In genomic region chr17:45556107-45556489, GRCm38 (mm10) we compare ENCODE assay signal across 8 mouse cellular contexts. TPM values are rescaled to one million over a fixed set of nuclear protein-coding genes. Genes with fewer than 3 reads are reported as not detected.
A peak's percentile ranks its signal among the peaks of the same experiment; 100 is the strongest.
DNase-seq lines count a peak whose midpoint lies in the region; ATAC-seq and TF ChIP-seq lines count a peak whose summit lies in the region.

No protein-coding gene starts in this region.

- TF ChIP-seq CTCF in lung, embryonic 14.5 days (IDR thresholded peaks at IDR 0.05; ENCODE audit: low read depth): no peak
- no peak for TF ChIP-seq CTCF in embryonic fibroblast, embryonic 13.5 days (IDR thresholded peaks at IDR 0.05; ENCODE audit: borderline replicate concordance, insufficient read depth, low read length)
- no peak for TF ChIP-seq CTCF in intestine, postnatal 0 days (IDR thresholded peaks at IDR 0.05; ENCODE audit: low read depth)

- peak overlapping the region; percentile 60 for H3K9ac ChIP-seq in lung, embryonic 14.5 days
- H3K9ac ChIP-seq in intestine, postnatal 0 days (ENCODE audit: low read depth, low read length): peak overlapping the region; percentile 62
- H3K9ac ChIP-seq in neural tube, embryonic 13.5 days: peak overlapping the region; percentile 81

- no peak for DNase-seq in lung, embryonic 14.5 days
- no peak for DNase-seq in lung, postnatal 4 days
- no peak for DNase-seq in frontal cortex, postnatal 25 days (ENCODE audit: low spot score in 2 of 2)
- DNase-seq in layer of hippocampus, postnatal 36 days: no peak
- no peak for DNase-seq in adrenal gland, postnatal 4 days (ENCODE audit: low spot score in 2 of 2)

- H3K27ac ChIP-seq in lung, embryonic 14.5 days (ENCODE audit: low read depth): no peak overlapping the region
- H3K27ac ChIP-seq in embryonic fibroblast, embryonic 13.5 days (ENCODE audit: insufficient read depth, low read length): no peak overlapping the region
- no peak overlapping the region for H3K27ac ChIP-seq in intestine, postnatal 0 days (ENCODE audit: low read depth, low read length)
- H3K27ac ChIP-seq in neural tube, embryonic 13.5 days (replicated peaks): no peak overlapping the region

- H3K4me2 ChIP-seq in lung, embryonic 14.5 days: peak overlapping the region; percentile 98
- peak overlapping the region; percentile 94 for H3K4me2 ChIP-seq in intestine, postnatal 0 days (replicated peaks; ENCODE audit: low read depth)
- peak overlapping the region; percentile 97 for H3K4me2 ChIP-seq in neural tube, embryonic 13.5 days

- H3K4me1 ChIP-seq in lung, embryonic 14.5 days (ENCODE audit: insufficient read depth): no peaks in the 10 kb centered on the region
- no peaks in the 10 kb centered on the region; the same call in 1 of the 2 replicates for H3K4me1 ChIP-seq in embryonic fibroblast, embryonic 13.5 days (ENCODE audit: control insufficient read depth, insufficient read depth, low read length)
- H3K4me1 ChIP-seq in intestine, postnatal 0 days (replicated peaks; ENCODE audit: control insufficient read depth, insufficient read depth, low read length): peaks cover 3% of the 10 kb centered on the region; the same call in 1 of the 2 replicates
- H3K4me1 ChIP-seq in neural tube, embryonic 13.5 days (replicated peaks): peaks cover 26% of the 10 kb centered on the region

- H3K4me3 ChIP-seq in lung, embryonic 14.5 days (ENCODE audit: low read depth, low read length): peak overlapping the region; percentile 61
- H3K4me3 ChIP-seq in embryonic fibroblast, embryonic 13.5 days (ENCODE audit: insufficient read depth, low read length): peak overlapping the region; percentile 87
- H3K4me3 ChIP-seq in intestine, postnatal 0 days (ENCODE audit: low read depth, low read length): peak overlapping the region; percentile 65
- peak overlapping the region; percentile 67 for H3K4me3 ChIP-seq in neural tube, embryonic 13.5 days

- H3K27me3 ChIP-seq in lung, embryonic 14.5 days (ENCODE audit: insufficient read depth, low read length): peaks cover 15% of the 10 kb centered on the region
- peaks cover 11% of the 10 kb centered on the region for H3K27me3 ChIP-seq in intestine, postnatal 0 days (replicated peaks; ENCODE audit: control insufficient read depth, insufficient read depth, low read length)
- peaks cover 16% of the 10 kb centered on the region for H3K27me3 ChIP-seq in neural tube, embryonic 13.5 days

- H3K36me3 ChIP-seq in lung, embryonic 14.5 days (ENCODE audit: insufficient read depth): no peaks in the 10 kb centered on the region
- peaks cover 9% of the 10 kb centered on the region; the same call in 1 of the 2 replicates for H3K36me3 ChIP-seq in intestine, postnatal 0 days (ENCODE audit: control insufficient read depth, insufficient read depth)
- H3K36me3 ChIP-seq in neural tube, embryonic 13.5 days: no peaks in the 10 kb centered on the region

- WGBS in lung, embryonic 14.5 days: 1% methylated on average over 14 of the region's 14 CpGs
- 4% methylated on average over 14 of the region's 14 CpGs for WGBS in intestine, postnatal 0 days
- WGBS in neural tube, embryonic 13.5 days: 5% methylated on average over 14 of the region's 14 CpGs

- no peaks in the 10 kb centered on the region for H3K9me3 ChIP-seq in lung, embryonic 14.5 days (ENCODE audit: low read depth, low read length)
- no peaks in the 10 kb centered on the region for H3K9me3 ChIP-seq in intestine, postnatal 0 days (ENCODE audit: control insufficient read depth)
- no peaks in the 10 kb centered on the region for H3K9me3 ChIP-seq in neural tube, embryonic 13.5 days

- no peak for TF ChIP-seq POLR2A in embryonic fibroblast, embryonic 13.5 days (IDR thresholded peaks at IDR 0.05; ENCODE audit: low read depth, low read length)

- no peak for ATAC-seq in lung, embryonic 14.5 days (ENCODE audit: insufficient read depth)
- ATAC-seq in intestine, postnatal 0 days: no peak
- 0 out of 2 replicates have a peak, but pooled peaks have one; percentile 2 for ATAC-seq in neural tube, embryonic 13.5 days (ENCODE audit: low read depth)

RNA-seq across cellular contexts. Expression of gene Nfkbie, which starts 0.6 kb away (rescaled TPM):
- 2.3 and 3.1 TPM in 2 replicates for polyA plus RNA-seq in lung, embryonic 14.5 days (2014; fragmentation: Nextera tagmentation; extraction: Ambion mirVana)
- 4.3 and 6.2 TPM in 2 replicates for polyA plus RNA-seq in embryonic fibroblast, embryonic 13.5 days (2011; ENCODE audit: insufficient read length, low read depth, missing spikeins)
- polyA plus RNA-seq in intestine, postnatal 0 days (2015; fragmentation: Nextera tagmentation; extraction: Ambion mirVana): 3.8 and 4.0 TPM in 2 replicates
- polyA plus RNA-seq in neural tube, embryonic 13.5 days (2015; fragmentation: Nextera tagmentation; extraction: Ambion mirVana): 5.3 and 5.6 TPM in 2 replicates
- 1 to 10 TPM; 2.6 to 3.4 TPM for total RNA-seq in layer of hippocampus, postnatal 36 days (2021)
- total RNA-seq in adrenal gland, postnatal 4 days (2021): 1 to 10 TPM; 3.0 to 4.5 TPM

RNA-seq across cellular contexts. Expression of gene Tmem151b, which starts 6.6 kb away (rescaled TPM):
- polyA plus RNA-seq in lung, embryonic 14.5 days (2014; fragmentation: Nextera tagmentation; extraction: Ambion mirVana): 1.1 and 1.6 TPM in 2 replicates
- 0.47 and 0.81 TPM in 2 replicates for polyA plus RNA-seq in embryonic fibroblast, embryonic 13.5 days (2011; ENCODE audit: insufficient read length, low read depth, missing spikeins)
- 0.68 TPM in 2 replicates for polyA plus RNA-seq in intestine, postnatal 0 days (2015; fragmentation: Nextera tagmentation; extraction: Ambion mirVana)
- 19.4 and 22.6 TPM in 2 replicates for polyA plus RNA-seq in neural tube, embryonic 13.5 days (2015; fragmentation: Nextera tagmentation; extraction: Ambion mirVana)
- total RNA-seq in layer of hippocampus, postnatal 36 days (2021): 100 to 1,000 TPM; 106 to 112 TPM
- total RNA-seq in adrenal gland, postnatal 4 days (2021): 1 to 10 TPM; 1.7 to 3.7 TPM

RNA-seq across cellular contexts. Expression of gene Slc35b2, which starts 7.6 kb away (rescaled TPM):
- 130 and 137 TPM in 2 replicates for polyA plus RNA-seq in lung, embryonic 14.5 days (2014; fragmentation: Nextera tagmentation; extraction: Ambion mirVana)
- 61.1 and 65.3 TPM in 2 replicates for polyA plus RNA-seq in embryonic fibroblast, embryonic 13.5 days (2011; ENCODE audit: insufficient read length, low read depth, missing spikeins)
- 77.7 and 79.5 TPM in 2 replicates for polyA plus RNA-seq in intestine, postnatal 0 days (2015; fragmentation: Nextera tagmentation; extraction: Ambion mirVana)
- polyA plus RNA-seq in neural tube, embryonic 13.5 days (2015; fragmentation: Nextera tagmentation; extraction: Ambion mirVana): 75.0 and 84.2 TPM in 2 replicates
- total RNA-seq in layer of hippocampus, postnatal 36 days (2021): 10 to 100 TPM; 28.2 to 29.4 TPM
- 10 to 100 TPM; 69.2 to 71.8 TPM for total RNA-seq in adrenal gland, postnatal 4 days (2021)

RNA-seq across cellular contexts. Expression of gene Hsp90ab1, which starts 17.0 kb away (rescaled TPM):
- polyA plus RNA-seq in lung, embryonic 14.5 days (2014; fragmentation: Nextera tagmentation; extraction: Ambion mirVana): 1,512 and 1,564 TPM in 2 replicates
- polyA plus RNA-seq in embryonic fibroblast, embryonic 13.5 days (2011; ENCODE audit: insufficient read length, low read depth, missing spikeins): 1,481 and 1,562 TPM in 2 replicates
- polyA plus RNA-seq in intestine, postnatal 0 days (2015; fragmentation: Nextera tagmentation; extraction: Ambion mirVana): 483 and 505 TPM in 2 replicates
- 1,589 and 1,622 TPM in 2 replicates for polyA plus RNA-seq in neural tube, embryonic 13.5 days (2015; fragmentation: Nextera tagmentation; extraction: Ambion mirVana)
- total RNA-seq in layer of hippocampus, postnatal 36 days (2021): 1,000 to 10,000 TPM; 1,811 to 1,865 TPM
- 1,000 to 10,000 TPM; 1,575 to 1,663 TPM for total RNA-seq in adrenal gland, postnatal 4 days (2021)

RNA-seq across cellular contexts. Expression of gene Tcte1, which starts 32.9 kb away (rescaled TPM):
- 0.35 and 0.70 TPM in 2 replicates for polyA plus RNA-seq in lung, embryonic 14.5 days (2014; fragmentation: Nextera tagmentation; extraction: Ambion mirVana)
- polyA plus RNA-seq in embryonic fibroblast, embryonic 13.5 days (2011; ENCODE audit: insufficient read length, low read depth, missing spikeins): not detected in 2 replicates
- polyA plus RNA-seq in intestine, postnatal 0 days (2015; fragmentation: Nextera tagmentation; extraction: Ambion mirVana): not detected in 2 replicates
- polyA plus RNA-seq in neural tube, embryonic 13.5 days (2015; fragmentation: Nextera tagmentation; extraction: Ambion mirVana): 3.3 and 3.6 TPM in 2 replicates
- total RNA-seq in layer of hippocampus, postnatal 36 days (2021): under 1 TPM; 0.43 to 0.65 TPM
- not detected for total RNA-seq in adrenal gland, postnatal 4 days (2021)
